Mouse (Mus musculus): Measurements from ENCODE around the gene Pgm1.

Pgm1 gene

DNA sequence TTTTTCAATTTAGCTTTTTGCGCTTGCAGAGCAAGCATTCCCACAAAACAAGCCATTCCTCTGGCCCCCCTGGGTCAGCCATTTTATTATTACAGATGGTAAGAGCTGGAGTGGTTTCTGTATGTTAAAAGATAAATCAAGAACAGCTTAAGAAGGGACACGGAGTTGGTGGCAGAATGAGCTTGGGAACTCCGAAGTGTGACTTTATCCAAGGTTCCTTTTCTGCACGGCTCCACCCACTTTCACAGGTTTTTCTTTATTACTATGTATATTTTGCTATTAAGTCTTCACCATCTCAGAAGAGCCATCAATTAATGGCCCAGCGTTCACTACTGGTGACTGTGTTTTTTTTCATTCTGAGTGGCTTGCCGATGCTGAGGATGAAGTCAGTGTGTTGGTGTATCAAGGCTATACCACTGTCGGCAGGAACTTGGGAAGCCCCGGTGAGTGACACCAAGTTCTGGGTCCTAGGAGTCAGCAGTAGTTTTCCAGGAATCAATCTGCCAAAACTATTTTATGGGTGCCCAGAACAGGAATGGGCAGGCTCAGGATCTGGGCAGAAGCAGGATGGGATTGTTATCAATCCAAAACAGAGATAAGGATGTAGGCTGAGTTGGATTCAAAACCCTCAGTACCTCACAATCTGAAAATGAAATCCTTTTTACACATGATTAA is 83.3 kb downstream of the Pgm1 start:
- no peak for DNase-seq (ENCODE audit: low spot score)

DNA sequence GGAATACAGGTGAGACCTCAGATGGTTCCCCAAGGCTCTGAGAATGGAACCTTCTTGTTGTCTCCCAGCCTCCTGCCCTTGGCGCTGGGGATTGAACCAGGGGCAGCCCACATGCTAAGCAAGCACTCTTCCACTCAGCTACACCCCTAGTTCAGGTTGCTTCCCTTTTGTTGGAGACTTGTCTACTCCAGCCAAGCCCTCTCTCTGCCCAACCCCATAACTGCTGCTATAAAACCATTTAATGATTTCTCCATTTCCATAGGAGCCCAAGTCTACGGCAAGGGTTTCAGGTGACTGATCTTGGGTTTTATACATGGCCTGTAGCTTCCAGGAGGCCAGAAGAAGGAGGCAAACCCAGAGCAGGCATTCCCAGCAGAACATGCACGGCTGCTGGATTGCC is 98.6 kb downstream of the Pgm1 start:
- DNase-seq (ENCODE audit: low spot score), result no peak

DNA sequence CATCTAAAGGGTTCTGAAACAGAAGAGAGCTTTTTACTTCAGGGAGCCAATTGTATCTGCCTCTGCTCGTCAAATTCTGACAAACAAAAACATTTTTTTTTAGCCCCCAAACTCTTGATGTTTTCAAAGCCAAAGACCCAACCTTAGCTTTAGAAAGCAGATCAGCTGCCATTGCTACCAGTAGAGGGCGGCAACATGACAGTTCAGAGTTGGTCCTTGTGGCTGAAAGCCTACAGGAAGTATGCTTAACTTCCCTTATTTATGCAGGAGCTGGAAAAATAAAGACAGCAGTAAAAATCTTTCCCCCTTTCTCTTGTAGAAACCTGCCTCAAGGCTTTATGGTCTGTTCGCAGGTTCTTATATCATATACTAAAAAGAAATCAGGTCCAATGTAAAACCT is 99.4 kb downstream of the Pgm1 start:
- no peak for DNase-seq (ENCODE audit: low spot score)

DNA sequence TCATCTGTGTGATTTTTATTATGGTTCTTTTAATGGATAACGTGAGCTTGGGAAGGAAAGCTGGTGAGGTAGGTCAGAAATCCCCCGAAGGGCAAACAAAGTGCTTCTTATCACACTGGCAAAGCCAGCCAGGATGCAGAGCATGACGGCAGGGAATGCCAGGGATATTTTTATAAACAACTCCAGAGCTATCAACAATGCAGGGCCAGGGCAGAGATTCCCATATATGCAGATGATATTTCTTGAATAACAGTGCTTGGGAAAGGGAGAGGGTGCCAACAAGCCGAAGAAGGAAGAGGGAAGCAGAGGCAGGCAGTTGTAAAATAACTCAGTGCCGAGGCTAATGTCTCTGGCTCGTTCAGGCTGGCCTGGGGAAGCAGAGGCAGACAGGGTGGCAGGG is 102.1 kb downstream of the Pgm1 start:
- no peak for DNase-seq (ENCODE audit: low spot score)

DNA sequence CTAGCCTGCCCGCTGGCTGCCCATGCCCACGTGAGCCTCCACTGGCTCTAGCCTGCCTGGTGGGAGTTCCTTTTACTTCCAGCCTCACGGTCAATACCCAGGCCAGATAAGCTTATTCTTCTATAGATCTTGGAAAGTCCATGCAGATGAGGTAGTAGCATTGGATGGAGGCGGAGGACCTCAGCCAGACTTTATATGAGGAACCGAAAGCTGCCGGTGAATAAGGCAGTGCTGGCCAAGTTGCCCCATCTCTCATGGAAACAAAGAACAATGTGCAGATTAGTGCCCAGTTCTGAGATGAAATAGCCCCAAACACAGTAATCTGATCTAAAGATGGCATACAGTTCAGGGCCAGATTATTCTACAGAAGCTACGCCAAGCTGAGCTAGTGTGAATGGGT is 103.4 kb downstream of the Pgm1 start:
- DNase-seq (ENCODE audit: low spot score), result no peak

DNA sequence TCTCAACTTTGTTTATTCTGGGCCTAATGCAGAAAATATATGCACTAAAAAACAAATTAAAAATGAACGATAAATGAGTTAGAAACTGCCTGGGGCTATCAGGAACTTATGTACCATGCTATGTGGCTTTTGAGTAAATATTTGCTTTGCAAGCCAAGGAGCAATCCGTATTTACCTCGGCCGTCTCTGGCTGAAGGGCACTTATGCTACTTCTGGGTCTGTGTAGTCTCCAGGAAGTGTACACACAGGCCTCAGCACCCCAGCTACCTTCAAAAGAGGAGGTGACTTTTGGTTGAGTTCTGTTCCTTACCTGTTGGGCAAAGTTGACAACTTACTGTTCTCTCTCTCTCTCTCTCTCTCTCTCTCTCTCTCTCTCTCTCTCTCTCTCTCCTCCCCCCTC is 104.7 kb downstream of the Pgm1 start:
- no peak for DNase-seq (ENCODE audit: low spot score)

DNA sequence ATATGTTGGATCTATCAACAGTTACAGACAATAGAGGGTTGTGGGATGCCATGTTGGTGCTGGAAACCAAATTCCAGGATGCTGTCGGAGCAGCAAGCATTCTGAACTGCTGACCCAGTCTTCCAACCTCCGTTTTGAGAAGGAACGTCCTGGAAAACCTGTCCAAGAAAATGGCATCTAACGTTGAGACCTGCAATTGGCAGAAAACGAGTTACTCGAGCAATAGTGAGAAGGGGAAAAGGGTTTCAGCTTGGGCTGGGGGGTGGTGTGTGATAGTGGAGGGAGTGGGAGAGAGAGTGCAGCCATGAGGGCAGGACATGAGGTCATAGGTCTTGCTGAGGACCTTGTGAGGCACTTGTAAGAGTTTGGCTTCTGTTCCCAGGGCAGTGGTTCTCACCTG is 105.8 kb downstream of the Pgm1 start:
- DNase-seq (ENCODE audit: low spot score), result no peak

DNA sequence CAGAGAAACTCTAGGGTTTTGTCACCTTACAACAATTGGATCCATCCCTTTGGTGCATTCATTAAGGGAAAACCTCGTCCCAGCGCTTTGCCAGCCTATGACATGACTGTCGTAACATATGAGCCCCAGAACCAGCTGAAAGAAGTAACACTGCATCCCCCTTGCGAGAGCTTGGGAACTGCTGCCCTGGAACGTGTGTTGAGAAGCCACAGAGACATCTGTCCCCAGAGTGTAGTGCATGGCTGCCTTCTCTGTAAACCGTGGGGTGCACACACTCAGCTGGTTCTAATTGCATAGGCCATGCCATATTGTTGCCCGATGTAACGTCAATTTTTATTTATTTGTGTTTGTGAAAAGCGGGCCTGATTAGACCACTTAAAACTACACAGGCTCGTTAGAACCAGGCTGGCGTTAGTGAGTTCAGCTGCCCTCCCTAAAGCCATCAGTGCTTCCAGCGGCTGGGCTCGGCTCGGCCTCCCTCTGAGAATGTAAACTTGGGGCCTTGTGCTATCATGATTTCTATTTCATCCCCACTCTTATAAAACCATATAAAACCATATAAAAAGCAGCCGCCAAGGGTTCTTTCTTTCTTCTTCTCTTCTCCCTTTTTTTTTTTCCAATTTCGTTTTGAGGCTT is 106.8 kb downstream of the Pgm1 start:
- no peak for DNase-seq (ENCODE audit: low spot score)
